Mouse (Mus musculus) lung, adult 2 months (tissue): ENCODE results near the gene Ipo4.

Experiments
- CTCF ChIP-seq: fragments of 200-500 bp; IDR thresholded peaks from 2 replicates; pipeline ENCODE4 v1.5.1; 2011; ENCODE audit warnings: mild to moderate bottlenecking, low read length, control low read depth; ENCODE audit not compliant: insufficient read depth
- POLR2A ChIP-seq: fragments of 200-500 bp; IDR thresholded peaks from 2 replicates; pipeline ENCODE4 v1.6.1; 2011; ENCODE audit warnings: low read depth, mild to moderate bottlenecking, control low read depth, low read length, borderline replicate concordance; ENCODE audit errors: extremely low read depth

- no peak for TF ChIP-seq CTCF
- TF ChIP-seq POLR2A = no peak
Observed at GRCm38 (mm10) chr14:55616844-55617243, 18.9 kb downstream of the Ipo4 start.
